Mouse (Mus musculus) bone marrow macrophage, adult 2 months (primary cell): ENCODE measurements at regions not wholly inside any gene's neighbourhood (a gene's known extent, or its start where the extent isn't known, plus 50 kb on each side); places are given as distances from the start of the nearest gene placed in this dataset.

Source experiments
- CTCF ChIP-seq: IDR thresholded peaks from 2 replicates; pipeline ENCODE4 v1.5.1; 2012; ENCODE audit warnings: low read depth, mild to moderate bottlenecking, low read length, moderate library complexity
- POLR2A ChIP-seq: IDR thresholded peaks from 2 replicates; pipeline ENCODE4 v1.6.1; 2012; ENCODE audit warnings: mild to moderate bottlenecking, low read depth, low read length, borderline replicate concordance

GRCm38 (mm10) chr5:101100975-101101699 lies 255.6 kb downstream of the Gpat3 start:
- TF ChIP-seq CTCF, result no peak
- TF ChIP-seq POLR2A, result no peak
